Comparison of ENCODE assay signal across 12 mouse cellular contexts in the genomic region with DNA sequence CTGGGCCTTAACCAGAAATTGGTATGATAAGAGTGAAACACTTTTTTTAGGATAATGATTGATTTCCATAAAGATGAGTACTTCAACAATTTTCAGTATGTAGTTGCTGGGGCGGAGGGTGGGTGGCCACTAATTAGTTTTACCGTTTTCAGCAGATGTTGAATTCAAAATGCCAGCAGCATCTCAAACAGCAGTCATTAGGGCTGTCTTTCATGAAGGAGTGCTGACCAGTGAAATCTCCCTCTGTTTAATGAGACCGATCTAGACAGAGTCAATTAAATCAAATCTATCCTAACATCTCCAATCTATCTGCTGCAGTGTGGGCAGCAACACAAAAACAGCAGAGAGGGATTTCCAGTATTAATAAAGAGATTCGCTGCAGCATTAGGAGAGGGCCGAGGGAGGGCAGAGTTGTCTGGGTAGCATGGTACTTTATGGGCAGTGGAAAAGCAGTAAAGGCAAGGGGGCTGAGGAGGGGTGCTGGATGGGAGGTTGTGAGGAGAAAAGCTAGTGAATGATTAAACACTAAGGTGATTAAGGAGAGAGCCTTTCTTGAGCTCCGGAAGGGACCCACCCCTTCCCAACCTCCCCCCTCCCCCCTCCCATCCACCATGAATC. TPM values are rescaled to one million over a fixed set of nuclear protein-coding genes. Genes with fewer than 3 reads are reported as not detected.
DNase-seq lines count a peak whose midpoint lies in the region; ATAC-seq and TF ChIP-seq lines count a peak whose summit lies in the region.
"Had no signal": no experiment of that assay in that cellular context is flagged by ENCODE, and none has a peak within 500 bp of the region (broad histone marks: within the 10 kb centered on the region; RNA-seq: fewer than 3 reads in every experiment).

No protein-coding gene starts in this region.

- no peak for TF ChIP-seq CTCF in intestine, postnatal 0 days (IDR thresholded peaks at IDR 0.05; ENCODE audit: low read depth)

- intact Hi-C loops in heart, postnatal 14 days (cut with DNase I) = no loop called here

- no peak overlapping the region for H3K4me2 ChIP-seq in intestine, embryonic 14.5 days (ENCODE audit: low read length)
- H3K4me2 ChIP-seq in intestine, postnatal 0 days (replicated peaks; ENCODE audit: low read depth) = no peak overlapping the region
- peak overlapping the region; percentile 85 for H3K4me2 ChIP-seq in forebrain, embryonic 15.5 days (replicated peaks)
- H3K4me2 ChIP-seq in midbrain, embryonic 13.5 days (replicated peaks) = peak overlapping the region; percentile 91

- H3K36me3 ChIP-seq in intestine, embryonic 14.5 days (ENCODE audit: control insufficient read depth, insufficient read depth, low read length) = no peaks in the 10 kb centered on the region
- H3K36me3 ChIP-seq in intestine, postnatal 0 days (ENCODE audit: control insufficient read depth, insufficient read depth) = no peaks in the 10 kb centered on the region
- no peaks in the 10 kb centered on the region for H3K36me3 ChIP-seq in forebrain, embryonic 15.5 days
- H3K36me3 ChIP-seq in midbrain, embryonic 13.5 days = no peaks in the 10 kb centered on the region

- H3K27me3 ChIP-seq in intestine, embryonic 14.5 days (replicated peaks; ENCODE audit: control insufficient read depth, insufficient read depth, low read length) = peaks cover 39% of the 10 kb centered on the region
- peaks cover 20% of the 10 kb centered on the region; the same call in 1 of the 2 replicates for H3K27me3 ChIP-seq in intestine, postnatal 0 days (replicated peaks; ENCODE audit: control insufficient read depth, insufficient read depth, low read length)
- no peaks in the 10 kb centered on the region for H3K27me3 ChIP-seq in forebrain, embryonic 15.5 days
- H3K27me3 ChIP-seq in midbrain, embryonic 13.5 days = no peaks in the 10 kb centered on the region

- WGBS in intestine, embryonic 14.5 days = 21% methylated on average over 6 of the region's 6 CpGs
- 29% methylated on average over 6 of the region's 6 CpGs for WGBS in intestine, postnatal 0 days
- 4% methylated on average over 6 of the region's 6 CpGs for WGBS in forebrain, embryonic 15.5 days
- whole genome bisulfite sequencing in midbrain, embryonic 13.5 days = 4% methylated on average over 6 of the region's 6 CpGs

- no peak overlapping the region for H3K27ac ChIP-seq in intestine, embryonic 14.5 days (ENCODE audit: low read depth)
- no peak overlapping the region for H3K27ac ChIP-seq in intestine, postnatal 0 days (ENCODE audit: low read depth, low read length)
- no peak overlapping the region for H3K27ac ChIP-seq in forebrain, embryonic 15.5 days (replicated peaks)
- H3K27ac ChIP-seq in midbrain, embryonic 13.5 days = peak overlapping the region; percentile 65

- H3K9me3 ChIP-seq in intestine, embryonic 14.5 days (ENCODE audit: control insufficient read depth, low read length) = no peaks in the 10 kb centered on the region
- H3K9me3 ChIP-seq in intestine, postnatal 0 days (ENCODE audit: control insufficient read depth) = no peaks in the 10 kb centered on the region
- H3K9me3 ChIP-seq in forebrain, embryonic 15.5 days = no peaks in the 10 kb centered on the region
- no peaks in the 10 kb centered on the region for H3K9me3 ChIP-seq in midbrain, embryonic 13.5 days

- no peak for DNase-seq in intestine, embryonic 14.5 days (ENCODE audit: low spot score)
- DNase-seq in cerebellum, adult 9-11 months = peak; percentile 37
- no peak for DNase-seq in c-Kit-positive CD71-positive TER-119-positive erythroid progenitor cells, embryonic 14.5 days (ENCODE audit: low spot score)
- DNase-seq in heart, postnatal 14 days = no peak
- no peak for DNase-seq in adrenal gland, postnatal 10 days
- DNase-seq: lung, adult 18-20 months had no signal

- no peak overlapping the region for H3K4me3 ChIP-seq in intestine, embryonic 14.5 days (ENCODE audit: low read depth, low read length)
- H3K4me3 ChIP-seq in intestine, postnatal 0 days (ENCODE audit: low read depth, low read length) = no peak overlapping the region
- peak overlapping the region; percentile 32 for H3K4me3 ChIP-seq in forebrain, embryonic 15.5 days
- H3K4me3 ChIP-seq in midbrain, embryonic 13.5 days (replicated peaks) = peak overlapping the region; percentile 68
- H3K4me3 ChIP-seq: myocyte had no signal

- peak; percentile 69 for ATAC-seq in intestine, embryonic 14.5 days (replicated peaks; ENCODE audit: low FRiP score, low TSS enrichment, low read depth)
- no peak for ATAC-seq in intestine, postnatal 0 days
- ATAC-seq in forebrain, embryonic 15.5 days (replicated peaks) = no peak
- peak; percentile 32 for ATAC-seq in midbrain, embryonic 13.5 days

- H3K9ac ChIP-seq in intestine, embryonic 14.5 days (ENCODE audit: low read length) = no peak overlapping the region
- H3K9ac ChIP-seq in intestine, postnatal 0 days (ENCODE audit: low read depth, low read length) = no peak overlapping the region
- peak overlapping the region; percentile 38 for H3K9ac ChIP-seq in forebrain, embryonic 15.5 days (replicated peaks)
- H3K9ac ChIP-seq in midbrain, embryonic 13.5 days (replicated peaks) = peak overlapping the region; percentile 55

- H3K4me1 ChIP-seq in intestine, embryonic 14.5 days (replicated peaks; ENCODE audit: control insufficient read depth, insufficient read depth, low read length) = peaks cover 6% of the 10 kb centered on the region; the same call in 1 of the 2 replicates
- H3K4me1 ChIP-seq in intestine, postnatal 0 days (replicated peaks; ENCODE audit: control insufficient read depth, insufficient read depth, low read length) = no peaks in the 10 kb centered on the region
- peaks cover 31% of the 10 kb centered on the region for H3K4me1 ChIP-seq in forebrain, embryonic 15.5 days
- peaks cover 31% of the 10 kb centered on the region for H3K4me1 ChIP-seq in midbrain, embryonic 13.5 days (replicated peaks)

RNA-seq across cellular contexts. Expression of gene Slitrk1, which starts 4.5 kb away (rescaled TPM):
- polyA plus RNA-seq in intestine, embryonic 14.5 days (2014; fragmentation: Nextera tagmentation; extraction: Ambion mirVana) = 1.3 and 1.4 TPM in 2 replicates
- polyA plus RNA-seq in intestine, postnatal 0 days (2015; fragmentation: Nextera tagmentation; extraction: Ambion mirVana) = 0.25 and 0.39 TPM in 2 replicates
- polyA plus RNA-seq in forebrain, embryonic 15.5 days (2015; fragmentation: Nextera tagmentation; extraction: Ambion mirVana) = 19.4 and 22.7 TPM in 2 replicates
- polyA plus RNA-seq in midbrain, embryonic 13.5 days (2015; fragmentation: Nextera tagmentation; extraction: Ambion mirVana) = 22.9 and 23.7 TPM in 2 replicates
- total RNA-seq in heart, postnatal 14 days (2021) = not detected
- total RNA-seq in adrenal gland, postnatal 10 days (2021) = 1 to 10 TPM; 1.1 to 2.2 TPM
- total RNA-seq: common myeloid progenitor, adult 5-6 weeks had no signal
- polyA plus RNA-seq: C2C12 had no signal

Comparison
In these comparisons a context has a peak if more than half of its experiments do, and no peak if none do; other contexts are left out.
1. ATAC-seq: peak in intestine, embryonic 14.5 days (single experiment) and midbrain, embryonic 13.5 days (single experiment); none in intestine, postnatal 0 days (single experiment) and forebrain, embryonic 15.5 days (single experiment).
2. H3K4me2 ChIP-seq: peak in forebrain, embryonic 15.5 days (single experiment) and midbrain, embryonic 13.5 days (single experiment); none in intestine, embryonic 14.5 days (single experiment) and intestine, postnatal 0 days (single experiment).
3. H3K4me3 ChIP-seq: peak in forebrain, embryonic 15.5 days (single experiment) and midbrain, embryonic 13.5 days (single experiment); none in intestine, embryonic 14.5 days (single experiment) and intestine, postnatal 0 days (single experiment).
4. H3K9ac ChIP-seq: peak in forebrain, embryonic 15.5 days (single experiment) and midbrain, embryonic 13.5 days (single experiment); none in intestine, embryonic 14.5 days (single experiment) and intestine, postnatal 0 days (single experiment).